Mouse (Mus musculus): ENCODE measurements around the gene Safb. TPM values are rescaled to one million over a fixed set of nuclear protein-coding genes. Genes with fewer than 3 reads are reported as not detected.
"Not testable (repeated sequence)": the region's sequence is repeated elsewhere in the genome, so short reads cannot be mapped to it uniquely, and the experiment has no call there.

Safb gene
- polyA plus RNA-seq, 1 experiment from 2014 or later, result 95.5 TPM

DNA sequence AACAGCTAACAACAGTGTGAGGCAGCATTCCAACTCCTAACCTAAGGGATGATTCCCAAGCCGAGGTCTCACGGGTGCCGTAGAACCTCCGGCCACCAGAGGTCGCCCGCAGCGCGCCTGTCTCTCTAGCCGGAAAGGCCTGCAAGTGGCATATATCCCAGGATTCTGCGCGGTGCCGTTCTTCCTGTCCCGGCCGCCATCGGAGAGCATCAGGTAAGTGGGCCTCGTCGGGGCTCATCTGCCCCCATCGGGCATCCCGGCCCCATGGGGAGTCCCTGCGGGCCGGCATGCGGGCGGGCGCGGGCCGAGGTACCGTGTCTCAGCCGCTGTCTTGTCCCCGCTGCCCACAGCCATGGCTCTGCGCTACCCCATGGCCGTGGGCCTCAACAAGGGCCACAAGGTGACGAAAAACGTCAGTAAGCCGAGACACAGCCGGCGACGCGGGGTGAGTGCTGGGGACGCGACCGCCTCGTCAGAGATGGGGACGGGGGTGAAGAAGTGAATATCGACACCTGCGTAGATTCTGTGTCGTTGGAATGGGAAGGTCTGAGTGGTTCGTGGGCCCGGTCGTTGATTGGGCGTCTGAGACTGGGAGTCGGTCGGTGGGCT, 28.7 kb downstream of the Safb start, which contains the start of gene Rpl36:
TSS of gene Rpl36 (plus strand) at position 181 of the 609 bp plus-strand sequence.
- H3K4me2 ChIP-seq (ENCODE audit: low read length), result peak within 1 kb of the TSS; percentile 80
- peak within 1 kb of the TSS; percentile 65 for H3K4me3 ChIP-seq (ENCODE audit: low read length)
- peaks cover 20% of the 10 kb centered on the region for H3K36me3 ChIP-seq (ENCODE audit: control insufficient read depth, insufficient read depth, low read length)
- no peaks in the 10 kb centered on the region for H3K27me3 ChIP-seq (replicated peaks; ENCODE audit: control insufficient read depth, insufficient read depth, low read length)
- peak; percentile 71 for ATAC-seq
- H3K9me3 ChIP-seq (ENCODE audit: control insufficient read depth, low read length), result no peaks in the 10 kb centered on the region
- under 1% methylated on average over 52 of the region's 52 CpGs for WGBS
- H3K4me1 ChIP-seq (ENCODE audit: control insufficient read depth, insufficient read depth, low read depth, low read length), result peaks cover 28% of the 10 kb centered on the region
- peak within 1 kb of the TSS; percentile 76 for H3K9ac ChIP-seq (ENCODE audit: low read depth, low read length)
- H3K27ac ChIP-seq (ENCODE audit: low read depth, low read length), result peak within 1 kb of the TSS; percentile 90

GRCm38 (mm10) chr17:56613893-56614292, 29.3 kb downstream of the Safb start:
- peaks cover 25% of the 10 kb centered on the region for H3K36me3 ChIP-seq (ENCODE audit: control insufficient read depth, insufficient read depth, low read length)
- H3K27ac ChIP-seq (ENCODE audit: low read depth, low read length), result peak overlapping the region; percentile 90
- H3K4me2 ChIP-seq (ENCODE audit: low read length), result peak overlapping the region; percentile 80
- H3K4me3 ChIP-seq (ENCODE audit: low read length), result peak overlapping the region; percentile 65
- ATAC-seq; H3K27me3 ChIP-seq (replicated peaks; ENCODE audit: control insufficient read depth, insufficient read depth, low read length); H3K9me3 ChIP-seq (ENCODE audit: control insufficient read depth, low read length): not testable (repeated sequence)
- peaks cover 23% of the 10 kb centered on the region for H3K4me1 ChIP-seq (ENCODE audit: control insufficient read depth, insufficient read depth, low read depth, low read length)
- H3K9ac ChIP-seq (ENCODE audit: low read depth, low read length), result peak overlapping the region; percentile 76
- WGBS, result under 1% methylated on average over 26 of the region's 26 CpGs

- H3K36me3 ChIP-seq (ENCODE audit: control insufficient read depth, insufficient read depth, low read length), result peaks cover 25% of the 10 kb centered on the region
- 30% methylated on average over 14 of the region's 14 CpGs for WGBS
- peak overlapping the region; percentile 80 for H3K4me2 ChIP-seq (ENCODE audit: low read length)
- H3K4me1 ChIP-seq (ENCODE audit: control insufficient read depth, insufficient read depth, low read depth, low read length), result peaks cover 21% of the 10 kb centered on the region
- H3K4me3 ChIP-seq (ENCODE audit: low read length), result peak overlapping the region; percentile 65
- no peak overlapping the region for H3K27ac ChIP-seq (ENCODE audit: low read depth, low read length)
- peak overlapping the region; percentile 76 for H3K9ac ChIP-seq (ENCODE audit: low read depth, low read length)
- H3K9me3 ChIP-seq (ENCODE audit: control insufficient read depth, low read length), result no peaks in the 10 kb centered on the region
- no peak for ATAC-seq
- no peaks in the 10 kb centered on the region for H3K27me3 ChIP-seq (replicated peaks; ENCODE audit: control insufficient read depth, insufficient read depth, low read length)
Observed at GRCm38 (mm10) chr17:56614391-56615135, 29.9 kb downstream of the Safb start.

- H3K4me1 ChIP-seq (ENCODE audit: control insufficient read depth, insufficient read depth, low read depth, low read length), result peaks cover 19% of the 10 kb centered on the region
- whole genome bisulfite sequencing, result 88% methylated on average over 11 of the region's 11 CpGs
- H3K4me2 ChIP-seq (ENCODE audit: low read length), result peak overlapping the region; percentile 80; the same call in 1 of the 2 replicates
- no peak for ATAC-seq
- H3K27me3 ChIP-seq (replicated peaks; ENCODE audit: control insufficient read depth, insufficient read depth, low read length), result no peaks in the 10 kb centered on the region
- peaks cover 28% of the 10 kb centered on the region for H3K36me3 ChIP-seq (ENCODE audit: control insufficient read depth, insufficient read depth, low read length)
- H3K9ac ChIP-seq (ENCODE audit: low read depth, low read length), result peak overlapping the region; percentile 7
- H3K27ac ChIP-seq (ENCODE audit: low read depth, low read length), result no peak overlapping the region
- no peak overlapping the region for H3K4me3 ChIP-seq (ENCODE audit: low read length)
- no peaks in the 10 kb centered on the region for H3K9me3 ChIP-seq (ENCODE audit: control insufficient read depth, low read length)
Observed at GRCm38 (mm10) chr17:56615136-56615784, 30.6 kb downstream of the Safb start.

GRCm38 (mm10) chr17:56615792-56616191, 31.2 kb downstream of the Safb start:
- no peak for ATAC-seq
- Histone ChIP-seq H3K4me1 (ENCODE audit: control insufficient read depth, insufficient read depth, low read depth, low read length) (peaks cover 13% of the 10 kb centered on the region), H3K27me3 (replicated peaks; ENCODE audit: control insufficient read depth, insufficient read depth, low read length) (no peaks in the 10 kb centered on the region), H3K27ac (ENCODE audit: low read depth, low read length) (no peak overlapping the region), H3K9me3 (ENCODE audit: control insufficient read depth, low read length) (no peaks in the 10 kb centered on the region), H3K4me2 (ENCODE audit: low read length) (no peak overlapping the region), H3K9ac (ENCODE audit: low read depth, low read length) (no peak overlapping the region), H3K4me3 (ENCODE audit: low read length) (no peak overlapping the region), H3K36me3 (ENCODE audit: control insufficient read depth, insufficient read depth, low read length) (peaks cover 33% of the 10 kb centered on the region)
- WGBS, result 89% methylated on average over 4 of the region's 4 CpGs

DNA sequence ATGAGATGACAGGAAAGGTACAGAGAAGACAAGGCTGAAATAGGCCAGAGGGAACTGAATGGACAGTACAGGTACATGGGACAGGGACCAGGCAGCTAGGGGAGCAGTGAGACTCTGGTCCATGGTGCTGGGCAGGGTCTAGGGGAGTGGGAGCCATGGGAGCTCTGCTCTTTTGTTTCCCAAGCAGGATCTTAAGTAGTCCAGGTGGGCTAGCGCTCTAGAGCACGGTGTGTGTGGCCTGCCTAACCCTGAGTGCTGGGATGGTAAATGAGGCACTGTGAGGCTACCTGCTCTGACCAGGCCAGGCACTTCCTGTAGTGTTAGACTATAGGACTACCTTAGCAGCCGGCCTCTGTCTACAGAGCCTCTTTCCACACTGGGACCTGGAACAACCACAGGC, 32.1 kb downstream of the Safb start:
- WGBS, result 94% methylated on average over 3 of the region's 3 CpGs
- H3K4me2 ChIP-seq (ENCODE audit: low read length), result no peak overlapping the region
- no peak for ATAC-seq
- no peak overlapping the region for H3K4me3 ChIP-seq (ENCODE audit: low read length)
- no peaks in the 10 kb centered on the region for H3K9me3 ChIP-seq (ENCODE audit: control insufficient read depth, low read length)
- peaks cover 13% of the 10 kb centered on the region for H3K4me1 ChIP-seq (ENCODE audit: control insufficient read depth, insufficient read depth, low read depth, low read length)
- H3K27ac ChIP-seq (ENCODE audit: low read depth, low read length), result no peak overlapping the region
- no peak overlapping the region for H3K9ac ChIP-seq (ENCODE audit: low read depth, low read length)
- H3K36me3 ChIP-seq (ENCODE audit: control insufficient read depth, insufficient read depth, low read length), result peaks cover 39% of the 10 kb centered on the region
- H3K27me3 ChIP-seq (replicated peaks; ENCODE audit: control insufficient read depth, insufficient read depth, low read length), result no peaks in the 10 kb centered on the region

DNA sequence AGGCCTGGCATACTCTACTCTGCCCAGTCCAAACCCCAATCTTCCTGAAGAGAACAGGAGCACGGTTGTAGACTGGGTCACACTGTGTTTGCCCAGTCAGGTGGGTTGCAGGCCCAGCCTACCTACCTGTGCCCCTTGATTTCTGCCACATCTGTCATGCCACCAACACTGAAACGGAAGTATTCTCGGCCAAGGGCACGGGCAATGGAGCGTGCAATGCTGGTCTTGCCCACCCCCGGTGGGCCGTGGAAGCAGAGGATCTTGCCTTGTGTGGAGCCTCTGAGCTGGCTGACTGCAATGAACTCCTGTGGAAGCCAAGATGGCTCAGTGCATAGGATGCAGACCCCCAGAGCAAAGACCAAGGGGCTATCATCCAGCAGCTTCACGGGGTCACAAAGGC, 33.0 kb downstream of the Safb start:
- Histone ChIP-seq H3K4me1 (ENCODE audit: control insufficient read depth, insufficient read depth, low read depth, low read length) (peaks cover 13% of the 10 kb centered on the region), H3K36me3 (ENCODE audit: control insufficient read depth, insufficient read depth, low read length) (peaks cover 42% of the 10 kb centered on the region), H3K9me3 (ENCODE audit: control insufficient read depth, low read length) (no peaks in the 10 kb centered on the region), H3K27ac (ENCODE audit: low read depth, low read length) (no peak overlapping the region), H3K9ac (ENCODE audit: low read depth, low read length) (no peak overlapping the region), H3K27me3 (replicated peaks; ENCODE audit: control insufficient read depth, insufficient read depth, low read length) (no peaks in the 10 kb centered on the region), H3K4me2 (ENCODE audit: low read length) (no peak overlapping the region), H3K4me3 (ENCODE audit: low read length) (no peak overlapping the region)
- 95% methylated on average over 8 of the region's 8 CpGs for WGBS
- ATAC-seq, result no peak

GRCm38 (mm10) chr17:56625495-56625894, 40.9 kb downstream of the Safb start:
- no peak for ATAC-seq
- Histone ChIP-seq H3K9me3 (ENCODE audit: control insufficient read depth, low read length) (no peaks in the 10 kb centered on the region), H3K4me1 (ENCODE audit: control insufficient read depth, insufficient read depth, low read depth, low read length) (peaks cover 15% of the 10 kb centered on the region), H3K27me3 (replicated peaks; ENCODE audit: control insufficient read depth, insufficient read depth, low read length) (no peaks in the 10 kb centered on the region), H3K36me3 (ENCODE audit: control insufficient read depth, insufficient read depth, low read length) (peaks cover 15% of the 10 kb centered on the region), H3K4me2 (ENCODE audit: low read length) (peak overlapping the region; percentile 96), H3K4me3 (ENCODE audit: low read length) (peak overlapping the region; percentile 89; the same call in 1 of the 2 replicates), H3K27ac (ENCODE audit: low read depth, low read length) (no peak overlapping the region), H3K9ac (ENCODE audit: low read depth, low read length) (no peak overlapping the region)
- WGBS, result 88% methylated on average over 3 of the region's 3 CpGs

- Histone ChIP-seq H3K36me3 (ENCODE audit: control insufficient read depth, insufficient read depth, low read length) (peaks cover 10% of the 10 kb centered on the region), H3K27ac (ENCODE audit: low read depth, low read length) (peak overlapping the region; percentile 77), H3K4me3 (ENCODE audit: low read length) (peak overlapping the region; percentile 89), H3K4me1 (ENCODE audit: control insufficient read depth, insufficient read depth, low read depth, low read length) (peaks cover 15% of the 10 kb centered on the region), H3K4me2 (ENCODE audit: low read length) (peak overlapping the region; percentile 96), H3K27me3 (replicated peaks; ENCODE audit: control insufficient read depth, insufficient read depth, low read length) (no peaks in the 10 kb centered on the region), H3K9me3 (ENCODE audit: control insufficient read depth, low read length) (no peaks in the 10 kb centered on the region), H3K9ac (ENCODE audit: low read depth, low read length) (peak overlapping the region; percentile 89)
- WGBS, result 2% methylated on average over 32 of the region's 32 CpGs
- ATAC-seq, result no peak; the same call in 1 of the 2 replicates
Observed at GRCm38 (mm10) chr17:56626260-56626659, 41.6 kb downstream of the Safb start.
